Comparison of ENCODE assay signal across 8 mouse cellular contexts in genomic region chr4:136311042-136311999, GRCm38 (mm10). TPM values are rescaled to one million over a fixed set of nuclear protein-coding genes. Genes with fewer than 3 reads are reported as not detected.
DNase-seq lines count a peak whose midpoint lies in the region; ATAC-seq and TF ChIP-seq lines count a peak whose summit lies in the region.

No protein-coding gene starts in this region.

- H3K4me2 ChIP-seq in hindbrain, postnatal 0 days (ENCODE audit: low read depth, low read length): peak overlapping the region; percentile 89
- H3K4me2 ChIP-seq in midbrain, embryonic 15.5 days: peak overlapping the region; percentile 79
- peak overlapping the region; percentile 77 for H3K4me2 ChIP-seq in stomach, embryonic 14.5 days (replicated peaks; ENCODE audit: low read depth, low read length)

- peak; percentile 45 for DNase-seq in cerebellum, adult 11 months
- DNase-seq in gastrocnemius, postnatal 10 days: peak; percentile 52
- no peak for DNase-seq in hindbrain, postnatal 0 days (ENCODE audit: low spot score)
- peak; percentile 95 for DNase-seq in liver

- H3K4me1 ChIP-seq in cortical plate, adult 2 months (ENCODE audit: control insufficient read depth, insufficient read depth, low read length): peaks cover 4% of the 10 kb centered on the region
- 0 out of 2 replicates have a peak, but pooled peaks cover 11% of the 10 kb centered on the region for H3K4me1 ChIP-seq in hindbrain, postnatal 0 days (ENCODE audit: insufficient read depth, low read length)
- peaks cover 43% of the 10 kb centered on the region for H3K4me1 ChIP-seq in midbrain, embryonic 15.5 days
- peaks cover 26% of the 10 kb centered on the region for H3K4me1 ChIP-seq in stomach, embryonic 14.5 days (ENCODE audit: control insufficient read depth, insufficient read depth, low read length)

- no peak for ATAC-seq in cerebellum, adult (ENCODE audit: insufficient number of reproducible peaks, low FRiP score, low TSS enrichment)
- no peak for ATAC-seq in hindbrain, postnatal 0 days
- ATAC-seq in midbrain, embryonic 15.5 days (replicated peaks): no peak
- peak; percentile 33; the same call in 1 of the 2 replicates for ATAC-seq in stomach, embryonic 14.5 days (ENCODE audit: insufficient number of reproducible peaks, insufficient read depth, low FRiP score, low read depth)

- peak overlapping the region; percentile 98 for H3K9ac ChIP-seq in hindbrain, postnatal 0 days (replicated peaks; ENCODE audit: low read length)
- H3K9ac ChIP-seq in midbrain, embryonic 15.5 days: peak overlapping the region; percentile 97
- H3K9ac ChIP-seq in stomach, embryonic 14.5 days (replicated peaks; ENCODE audit: low read depth, low read length): peak overlapping the region; percentile 100

- no peaks in the 10 kb centered on the region for H3K9me3 ChIP-seq in hindbrain, postnatal 0 days (ENCODE audit: low read length)
- H3K9me3 ChIP-seq in midbrain, embryonic 15.5 days: no peaks in the 10 kb centered on the region
- no peaks in the 10 kb centered on the region for H3K9me3 ChIP-seq in stomach, embryonic 14.5 days (ENCODE audit: control insufficient read depth, low read depth, low read length)

- no peak for TF ChIP-seq POLR2A in cortical plate, adult 2 months (IDR thresholded peaks at IDR 0.05; ENCODE audit: extremely low read depth, insufficient read depth, low read length)

- H3K36me3 ChIP-seq in hindbrain, postnatal 0 days (ENCODE audit: insufficient read depth, low read length): no peaks in the 10 kb centered on the region
- H3K36me3 ChIP-seq in midbrain, embryonic 15.5 days (replicated peaks): no peaks in the 10 kb centered on the region
- H3K36me3 ChIP-seq in stomach, embryonic 14.5 days (ENCODE audit: control insufficient read depth, insufficient read depth, low read length): peaks cover 2% of the 10 kb centered on the region; the same call in 1 of the 2 replicates

- H3K4me3 ChIP-seq in cortical plate, adult 2 months (ENCODE audit: insufficient read depth, low read length): peak overlapping the region; percentile 87
- peak overlapping the region; percentile 100 for H3K4me3 ChIP-seq in hindbrain, postnatal 0 days (ENCODE audit: low read length)
- peak overlapping the region; percentile 99 for H3K4me3 ChIP-seq in midbrain, embryonic 15.5 days
- peak overlapping the region; percentile 98 for H3K4me3 ChIP-seq in stomach, embryonic 14.5 days (ENCODE audit: low read depth, low read length)

- under 1% methylated on average over 75 of the region's 81 CpGs for WGBS in hindbrain, postnatal 0 days
- under 1% methylated on average over 81 of the region's 81 CpGs for WGBS in midbrain, embryonic 15.5 days
- under 1% methylated on average over 75 of the region's 81 CpGs for WGBS in stomach, embryonic 14.5 days

- H3K27me3 ChIP-seq in hindbrain, postnatal 0 days (ENCODE audit: insufficient read depth, low read length): no peaks in the 10 kb centered on the region
- H3K27me3 ChIP-seq in midbrain, embryonic 15.5 days (replicated peaks): no peaks in the 10 kb centered on the region
- no peaks in the 10 kb centered on the region for H3K27me3 ChIP-seq in stomach, embryonic 14.5 days (ENCODE audit: control insufficient read depth, insufficient read depth, low read length)

- 0 out of 2 replicates have a peak overlapping the region, but pooled peaks have one; percentile 41 for H3K27ac ChIP-seq in cortical plate, adult 2 months (ENCODE audit: insufficient read depth, low read length)
- peak overlapping the region; percentile 98 for H3K27ac ChIP-seq in hindbrain, postnatal 0 days
- peak overlapping the region; percentile 97 for H3K27ac ChIP-seq in midbrain, embryonic 15.5 days
- peak overlapping the region; percentile 97 for H3K27ac ChIP-seq in stomach, embryonic 14.5 days (ENCODE audit: low read length)

- TF ChIP-seq CTCF in cortical plate, adult 2 months (IDR thresholded peaks at IDR 0.05; ENCODE audit: extremely low read depth, insufficient read depth, low read length): no peak
- no peak for TF ChIP-seq CTCF in hindbrain, postnatal 0 days (IDR thresholded peaks at IDR 0.05; ENCODE audit: low read depth)

RNA-seq across cellular contexts. Expression of gene Hnrnpr, which starts 0.6 kb away (rescaled TPM):
- polyA plus RNA-seq in cortical plate, adult 2 months (2012; rRNA removed): 59.9 and 60.2 TPM in 2 replicates
- total RNA-seq in gastrocnemius, postnatal 10 days (2021): 10 to 100 TPM; 40.9 to 53.0 TPM
- total RNA-seq in hindbrain, postnatal 0 days (2014; rRNA removed): 66.4 and 69.0 TPM in 2 replicates
- 154 and 159 TPM in 2 replicates for polyA plus RNA-seq in hindbrain, postnatal 0 days (2015; fragmentation: Nextera tagmentation; extraction: Ambion mirVana)
- 226 and 237 TPM in 2 replicates for polyA plus RNA-seq in midbrain, embryonic 15.5 days (2015; fragmentation: Nextera tagmentation; extraction: Ambion mirVana)
- polyA plus RNA-seq in stomach, embryonic 14.5 days (2014; fragmentation: Nextera tagmentation; extraction: Ambion mirVana): 157 and 164 TPM in 2 replicates

RNA-seq across cellular contexts. Expression of gene Zfp46, which starts 26.8 kb away (rescaled TPM):
- 61.6 and 72.2 TPM in 2 replicates for polyA plus RNA-seq in cortical plate, adult 2 months (2012; rRNA removed)
- total RNA-seq in gastrocnemius, postnatal 10 days (2021): 10 to 100 TPM; 44.5 to 48.7 TPM
- total RNA-seq in hindbrain, postnatal 0 days (2014; rRNA removed): 53.4 and 61.5 TPM in 2 replicates
- 22.4 and 22.6 TPM in 2 replicates for polyA plus RNA-seq in hindbrain, postnatal 0 days (2015; fragmentation: Nextera tagmentation; extraction: Ambion mirVana)
- 42.8 and 43.2 TPM in 2 replicates for polyA plus RNA-seq in midbrain, embryonic 15.5 days (2015; fragmentation: Nextera tagmentation; extraction: Ambion mirVana)
- polyA plus RNA-seq in stomach, embryonic 14.5 days (2014; fragmentation: Nextera tagmentation; extraction: Ambion mirVana): 24.7 and 25.1 TPM in 2 replicates

Comparison
In these comparisons a context has a peak if more than half of its experiments do, and no peak if none do; other contexts are left out.
1. H3K27ac ChIP-seq: peak in every context shown above with its lines; median percentile 98 in hindbrain, postnatal 0 days; 97 in midbrain, embryonic 15.5 days; 97 in stomach, embryonic 14.5 days; 41 in cortical plate, adult 2 months.